Mouse (Mus musculus) lung, embryonic 16.5 days (tissue): ENCODE measurements around the gene Unc93a2. TPM values are rescaled to one million over a fixed set of nuclear protein-coding genes. Genes with fewer than 3 reads are reported as not detected.
"Not testable (repeated sequence)": the region's sequence is repeated elsewhere in the genome, so short reads cannot be mapped to it uniquely, and the experiment has no call there.

Experiments
- ATAC-seq: fragments of 200-750 bp; cut with Nextera tagmentation; 2 replicates; pipeline ENCODE4 v1.8.0; 2017; ENCODE audit warnings: low read depth, mild to moderate bottlenecking, moderate library complexity
- H3K27ac ChIP-seq: fragments of 300-500 bp; sonication (generic); 2 replicates; pipeline ENCODE4 v1.5.1; 2014; ENCODE audit warnings: mild to moderate bottlenecking, control low read depth, low read length
- H3K27me3 ChIP-seq: fragments of 300-500 bp; sonication (generic); 2 replicates; pipeline ENCODE4 v1.6.1; 2014; ENCODE audit warnings: low read depth, low read length, mixed read lengths; ENCODE audit not compliant: control insufficient read depth, insufficient read depth
- H3K36me3 ChIP-seq: fragments of 300-500 bp; sonication (generic); 2 replicates; pipeline ENCODE4 v1.6.1; 2014; ENCODE audit warnings: low read length; ENCODE audit not compliant: control insufficient read depth, insufficient read depth
- H3K4me1 ChIP-seq: fragments of 300-500 bp; sonication (generic); replicated peaks from 2 replicates; pipeline ENCODE4 v1.6.1; 2014; ENCODE audit warnings: low read length, mixed read lengths; ENCODE audit not compliant: control insufficient read depth, insufficient read depth
- H3K4me2 ChIP-seq: fragments of 300-500 bp; sonication (generic); 2 replicates; pipeline ENCODE4 v1.6.1; 2014; ENCODE audit warnings: low read depth, low read length, control low read depth
- H3K4me3 ChIP-seq: fragments of 300-500 bp; sonication (generic); 2 replicates; pipeline ENCODE4 v1.5.1; 2014; ENCODE audit warnings: mild to moderate bottlenecking, low read length, control low read depth
- H3K9ac ChIP-seq: fragments of 300-500 bp; sonication (generic); 2 replicates; pipeline ENCODE4 v1.6.1; 2014; ENCODE audit warnings: low read length, control low read depth
- H3K9me3 ChIP-seq: fragments of 300-500 bp; sonication (generic); 2 replicates; pipeline ENCODE4 v1.6.1; 2016; ENCODE audit warnings: low read length; ENCODE audit not compliant: control insufficient read depth
- WGBS: fragments of 180-500 bp; shearing (Covaris S2); extraction: QIAGEN DNeasy Blood & Tissue Kit; methylation state at CpG from one replicate; pipeline ENCODE4 v1.1.7; 2014; 5-methylcytosine and 5-hydroxymethylcytosine counted together
- polyA plus RNA-seq: library from polyadenylated mRNA; unstranded; fragments of >200 nt; fragmentation: Nextera tagmentation; extraction: Ambion mirVana; gene quantifications from 2 replicates; pipeline ENCODE4 v1.2.1, GENCODE M21; 2015

The Unc93a2 gene
- polyA plus RNA-seq, 1 experiment from 2014 or later, result not detected

DNA sequence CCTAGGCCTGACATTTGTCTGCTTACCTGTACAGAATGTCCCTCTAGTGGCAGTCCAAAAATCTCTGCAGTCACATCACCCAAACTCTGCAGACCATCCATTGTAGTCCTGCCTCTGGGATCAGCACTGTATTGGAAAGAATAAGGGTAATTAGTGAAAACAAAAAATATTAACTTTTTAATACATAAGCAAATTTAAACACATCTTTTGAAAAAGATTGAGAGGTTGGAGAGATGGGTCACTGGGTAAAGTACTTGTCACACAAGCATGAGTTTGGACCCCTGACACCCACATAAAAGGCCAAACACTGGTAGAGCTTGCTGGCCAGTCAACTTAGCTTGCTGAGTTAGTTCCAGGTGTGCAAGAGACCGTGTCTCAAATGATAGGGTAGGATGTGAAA lies 32.7 kb downstream of the Unc93a2 start, which contains the start of gene Ttll2:
TSS of gene Ttll2 (minus strand) at position 101 of the 400 bp plus-strand sequence.
- not testable (repeated sequence) for H3K4me1 ChIP-seq, H3K4me2 ChIP-seq, H3K27me3 ChIP-seq, H3K9ac ChIP-seq, H3K27ac ChIP-seq, H3K4me3 ChIP-seq, H3K36me3 ChIP-seq, ATAC-seq, H3K9me3 ChIP-seq
- WGBS, result 100% methylated on average over 1 of the region's 1 CpGs

GRCm38 (mm10) chr17:7348765-7349164 lies 36.5 kb downstream of the Unc93a2 start:
- not testable (repeated sequence) for ATAC-seq, H3K9me3 ChIP-seq, H3K9ac ChIP-seq, H3K4me3 ChIP-seq, H3K36me3 ChIP-seq, H3K4me1 ChIP-seq, H3K4me2 ChIP-seq, H3K27me3 ChIP-seq, H3K27ac ChIP-seq
- WGBS, result 76% methylated on average over 1 of the region's 3 CpGs

DNA sequence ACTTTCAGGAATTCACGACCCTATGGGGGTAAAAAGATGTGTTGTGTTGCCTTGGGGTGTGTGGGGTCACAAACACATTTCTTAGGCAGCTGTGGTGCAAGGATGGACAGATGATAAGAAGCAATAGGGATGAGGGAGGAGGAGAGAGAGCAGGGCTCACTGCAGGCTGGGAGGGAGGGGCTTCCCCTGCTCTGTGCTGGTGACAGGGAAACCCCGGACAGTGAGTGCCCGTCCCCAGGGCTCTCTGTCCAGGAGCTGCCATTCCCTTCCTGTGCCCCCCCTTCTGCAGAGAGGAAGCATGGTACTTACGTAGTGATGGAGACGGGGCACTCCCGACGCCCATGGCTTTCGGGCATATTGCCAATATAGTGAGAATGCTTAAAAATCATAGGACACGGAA lies 47.9 kb downstream of the Unc93a2 start:
- not testable (repeated sequence) for H3K27ac ChIP-seq, H3K36me3 ChIP-seq, H3K27me3 ChIP-seq, H3K9me3 ChIP-seq, H3K4me3 ChIP-seq, H3K9ac ChIP-seq, H3K4me1 ChIP-seq, H3K4me2 ChIP-seq
- 43% methylated on average over 7 of the region's 9 CpGs for WGBS
- ATAC-seq, result peak; percentile 45; the same call in 1 of the 2 replicates

DNA sequence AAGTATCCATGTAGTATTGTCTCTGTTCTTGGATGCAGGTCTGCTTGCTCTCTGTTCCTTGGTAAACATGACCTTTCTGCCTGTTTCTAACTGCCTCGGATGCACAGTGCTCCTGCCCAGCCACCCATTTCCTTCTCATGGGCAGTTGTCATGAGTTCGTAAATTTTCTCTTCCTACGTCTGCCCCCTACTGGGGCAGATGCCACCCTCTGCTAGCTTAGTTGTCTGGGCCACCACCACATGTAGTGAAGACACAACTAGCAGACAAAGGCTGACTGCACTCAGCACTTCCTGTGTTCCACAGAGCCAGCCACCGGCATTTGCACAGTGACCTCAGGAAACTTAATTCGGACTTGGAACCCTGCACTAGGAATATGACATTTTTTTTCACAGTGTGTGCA lies 52.5 kb downstream of the Unc93a2 start:
- H3K4me3 ChIP-seq, H3K36me3 ChIP-seq, H3K4me1 ChIP-seq, ATAC-seq, H3K4me2 ChIP-seq, H3K27ac ChIP-seq, H3K9me3 ChIP-seq, H3K9ac ChIP-seq, H3K27me3 ChIP-seq: not testable (repeated sequence)
- 62% methylated on average over 3 of the region's 5 CpGs for WGBS

- not testable (repeated sequence) for H3K36me3 ChIP-seq, H3K27me3 ChIP-seq, ATAC-seq, H3K4me1 ChIP-seq, H3K4me2 ChIP-seq, H3K27ac ChIP-seq, H3K9me3 ChIP-seq, H3K9ac ChIP-seq, H3K4me3 ChIP-seq
- 40% methylated on average over 4 of the region's 8 CpGs for WGBS
Measured at GRCm38 (mm10) chr17:7326415-7326814, 58.8 kb downstream of the Unc93a2 start.

DNA sequence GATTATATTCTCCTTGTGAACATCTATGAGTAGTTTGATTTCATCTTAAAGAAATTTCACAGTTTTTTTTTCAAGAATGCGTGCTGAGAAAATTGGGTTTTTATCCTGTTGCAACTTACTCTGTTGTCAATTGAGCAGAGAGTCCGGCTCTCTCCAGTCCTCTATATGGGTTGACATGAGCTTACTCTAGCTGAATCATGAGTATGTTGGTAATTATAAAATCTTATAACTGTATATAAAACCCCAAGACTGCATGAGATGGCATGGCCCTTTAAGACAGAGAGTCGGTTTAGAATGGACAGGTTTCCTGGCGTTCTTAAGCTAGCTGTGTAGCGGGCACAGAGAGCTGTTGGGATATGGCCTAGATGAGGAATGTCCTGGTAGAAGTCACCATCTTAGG lies 60.9 kb downstream of the Unc93a2 start, which contains the start of gene Tcp10a:
TSS of gene Tcp10a (plus strand) at position 301 of the 400 bp plus-strand sequence.
- ATAC-seq, H3K4me2 ChIP-seq, H3K9ac ChIP-seq, H3K27me3 ChIP-seq, H3K9me3 ChIP-seq, H3K4me3 ChIP-seq, H3K36me3 ChIP-seq, H3K4me1 ChIP-seq, H3K27ac ChIP-seq: not testable (repeated sequence)
- WGBS, result 92% methylated on average over 3 of the region's 5 CpGs

GRCm38 (mm10) chr17:7319789-7320188 lies 65.5 kb downstream of the Unc93a2 start:
- not testable (repeated sequence) for H3K9ac ChIP-seq, H3K27ac ChIP-seq, H3K4me3 ChIP-seq, H3K27me3 ChIP-seq, ATAC-seq, H3K36me3 ChIP-seq, H3K9me3 ChIP-seq, H3K4me1 ChIP-seq, H3K4me2 ChIP-seq
- 83% methylated on average over 6 of the region's 6 CpGs for WGBS

DNA sequence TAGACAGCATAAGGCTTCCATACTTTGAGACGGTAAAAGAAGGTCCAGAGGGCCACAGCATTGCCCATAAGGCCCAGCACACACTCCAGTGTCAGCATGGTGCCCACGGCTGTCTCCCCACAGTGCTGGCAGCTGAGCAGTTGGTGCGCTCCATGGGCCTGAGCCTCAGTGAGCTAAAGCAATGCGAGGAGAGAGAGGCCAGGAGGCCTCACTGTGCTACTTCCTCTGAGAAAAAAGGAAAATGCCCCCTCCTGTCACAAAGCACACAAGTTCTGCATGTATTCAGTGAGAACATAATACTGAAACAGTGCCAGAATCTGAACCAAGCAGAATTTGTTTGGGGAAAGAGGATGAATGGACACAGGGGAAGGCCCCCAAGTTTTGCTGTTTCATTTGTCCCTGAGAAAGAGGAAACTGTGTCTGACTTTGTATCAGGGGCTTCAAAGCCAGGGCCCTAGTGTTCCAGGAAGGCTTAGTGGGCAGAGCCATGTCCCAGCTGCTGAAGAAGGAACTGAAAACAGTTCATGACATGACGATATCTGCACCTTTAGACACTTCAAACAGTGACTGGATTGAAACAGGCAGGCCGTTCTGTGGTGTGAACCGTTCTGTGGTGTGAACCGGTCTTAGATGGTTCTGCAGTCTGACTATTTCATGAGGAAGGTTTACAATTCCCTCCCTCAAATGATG lies 69.4 kb downstream of the Unc93a2 start:
- not testable (repeated sequence) for H3K4me3 ChIP-seq, H3K4me2 ChIP-seq, H3K27ac ChIP-seq, ATAC-seq, H3K27me3 ChIP-seq, H3K9me3 ChIP-seq, H3K9ac ChIP-seq, H3K36me3 ChIP-seq, H3K4me1 ChIP-seq
- 73% methylated on average over 5 of the region's 8 CpGs for WGBS
